Mouse (Mus musculus) embryo, embryonic 10.5 days (tissue): Measurements from ENCODE around the gene Rpl9.

Experiments
- DNase-seq: peaks from one replicate; pipeline ENCODE4 v3.0.0-alpha.2; 2015; ENCODE audit warnings: low spot score

The Rpl9 gene

DNA sequence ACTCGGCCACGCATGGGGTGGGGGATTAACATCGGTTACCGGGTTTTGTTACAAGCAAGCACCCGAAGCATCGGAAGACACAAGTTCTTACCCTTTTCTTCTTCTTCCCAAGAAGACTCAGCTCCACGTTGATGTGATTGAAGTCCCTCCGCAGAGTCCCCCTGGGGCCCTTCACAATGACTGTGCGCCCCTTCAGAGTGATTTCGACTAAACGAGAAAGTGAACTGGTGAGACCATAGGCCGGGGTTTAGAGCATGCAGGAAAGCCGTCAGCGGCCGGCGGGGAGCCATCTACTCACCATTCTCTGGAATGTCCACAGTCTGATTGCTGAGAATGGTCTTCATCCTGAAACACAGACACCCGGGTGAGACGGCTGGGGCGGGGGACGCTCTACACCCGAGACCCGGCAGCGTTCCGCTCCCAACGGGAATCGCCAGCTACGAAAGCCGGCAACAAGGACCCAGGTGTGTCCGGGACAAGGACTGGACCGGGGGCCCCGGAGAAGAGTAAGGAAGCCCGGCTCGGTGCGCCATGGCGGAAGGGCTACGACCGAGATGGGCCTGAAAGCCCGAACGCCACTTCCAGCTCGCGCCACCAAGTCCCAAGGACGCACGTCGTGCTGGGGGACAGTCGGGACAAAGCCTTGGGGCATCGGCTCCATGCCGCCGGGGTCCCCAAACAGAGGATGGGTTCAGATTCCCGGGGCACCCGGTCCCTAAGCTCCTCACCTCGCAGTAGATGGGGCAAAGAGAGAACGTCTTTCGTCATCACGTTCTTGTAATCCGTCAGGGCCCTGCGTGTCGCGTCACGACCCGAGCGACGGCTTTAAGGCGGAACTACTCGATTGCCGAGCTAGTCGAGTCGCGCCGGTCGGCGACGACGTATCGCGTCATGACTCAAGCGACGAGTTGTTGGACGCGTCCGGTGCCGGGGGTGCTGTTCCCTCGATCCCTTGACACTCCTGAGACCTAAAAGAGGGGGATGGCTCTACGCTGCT, at the start of gene Rpl9, which contains the start of gene Lias:
TSS of gene Rpl9 (minus strand) at position 797 of the 997 bp plus-strand sequence.
TSS of gene Lias (plus strand) at position 850 of the 997 bp plus-strand sequence.
- peak; percentile 98 for DNase-seq

DNA sequence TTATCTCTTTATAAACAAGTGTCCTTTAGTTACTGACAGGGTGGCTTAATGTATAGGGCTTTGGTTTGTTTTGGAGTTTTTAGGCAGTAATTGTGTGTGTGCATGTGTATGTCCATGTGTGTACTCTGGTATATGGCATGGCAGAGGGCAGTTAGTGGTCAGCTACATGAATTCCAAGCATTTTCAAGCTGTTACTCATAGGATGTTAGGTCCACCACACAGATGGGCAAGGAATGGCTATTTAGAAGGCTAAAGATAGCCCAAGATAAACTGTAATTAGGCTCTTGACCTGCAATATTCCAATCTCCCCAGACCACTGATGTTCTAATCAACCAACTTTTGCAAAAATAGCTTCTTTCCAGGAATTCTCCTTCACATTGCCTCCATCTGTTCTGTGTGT, 46.8 kb upstream of the Rpl9 start:
- DNase-seq, result no peak

DNA sequence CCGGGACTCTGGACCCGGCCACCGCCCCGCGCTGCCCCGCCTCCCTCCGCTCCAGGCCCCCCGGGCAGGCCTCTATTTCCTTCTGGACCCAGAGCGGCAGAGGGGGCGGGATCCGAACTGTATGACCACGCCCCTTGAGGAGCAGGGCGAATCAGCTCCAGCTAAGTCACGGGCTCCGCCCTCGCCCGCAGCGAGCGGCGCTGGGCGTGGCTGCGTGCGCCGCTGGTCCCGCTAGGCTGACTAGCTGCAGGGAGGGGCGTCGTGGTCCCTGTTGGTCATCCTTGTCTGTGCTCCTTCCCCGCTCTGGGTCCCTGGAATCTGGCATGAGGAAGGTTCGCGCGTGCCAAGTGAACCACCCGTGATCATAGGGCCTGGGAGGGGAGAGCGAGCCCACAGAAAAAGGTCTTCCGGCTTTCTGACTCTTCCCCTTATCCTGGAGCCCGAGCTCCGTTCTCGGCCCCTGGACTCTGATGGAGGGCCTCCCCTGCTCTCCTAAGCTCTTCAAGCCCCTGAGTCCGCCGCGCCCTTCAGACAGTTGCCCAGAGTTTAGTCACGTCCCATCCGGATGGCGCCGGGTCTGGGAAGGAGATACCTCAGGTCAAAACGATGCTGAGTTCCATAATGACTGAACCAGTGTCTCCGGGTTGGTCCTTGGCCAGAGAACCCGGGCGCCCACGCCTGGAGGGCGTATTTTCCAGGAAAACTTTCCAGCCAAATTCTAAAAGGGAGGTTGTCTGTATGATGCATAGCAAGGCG, 44.7 kb upstream of the Rpl9 start, which contains the start of gene Ugdh:
TSS of gene Ugdh (minus strand) at position 144 of the 756 bp plus-strand sequence.
- peak; percentile 99 for DNase-seq

DNA sequence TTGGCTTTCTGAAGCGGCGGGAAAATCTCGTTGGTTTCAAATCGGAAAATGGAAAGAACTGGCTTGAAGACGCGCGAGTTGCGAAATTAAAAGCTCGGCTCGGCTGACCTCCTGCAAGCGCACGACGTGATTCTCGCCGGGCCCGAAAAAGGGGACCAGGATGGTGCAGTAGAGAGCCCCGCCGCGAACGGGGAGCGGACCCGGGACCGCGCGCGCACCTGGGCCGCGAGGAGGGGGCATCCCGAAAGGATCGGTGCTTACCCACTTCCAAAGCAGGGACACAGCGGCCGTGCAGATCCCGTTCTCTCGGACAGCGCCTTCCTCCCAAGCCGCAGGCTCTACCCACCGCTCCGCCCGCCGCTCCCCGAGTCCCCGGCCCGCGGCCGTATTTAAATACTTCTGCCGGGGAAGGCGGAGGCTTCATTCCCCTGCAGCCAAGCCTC, 44.1 kb upstream of the Rpl9 start:
- no peak for DNase-seq

DNA sequence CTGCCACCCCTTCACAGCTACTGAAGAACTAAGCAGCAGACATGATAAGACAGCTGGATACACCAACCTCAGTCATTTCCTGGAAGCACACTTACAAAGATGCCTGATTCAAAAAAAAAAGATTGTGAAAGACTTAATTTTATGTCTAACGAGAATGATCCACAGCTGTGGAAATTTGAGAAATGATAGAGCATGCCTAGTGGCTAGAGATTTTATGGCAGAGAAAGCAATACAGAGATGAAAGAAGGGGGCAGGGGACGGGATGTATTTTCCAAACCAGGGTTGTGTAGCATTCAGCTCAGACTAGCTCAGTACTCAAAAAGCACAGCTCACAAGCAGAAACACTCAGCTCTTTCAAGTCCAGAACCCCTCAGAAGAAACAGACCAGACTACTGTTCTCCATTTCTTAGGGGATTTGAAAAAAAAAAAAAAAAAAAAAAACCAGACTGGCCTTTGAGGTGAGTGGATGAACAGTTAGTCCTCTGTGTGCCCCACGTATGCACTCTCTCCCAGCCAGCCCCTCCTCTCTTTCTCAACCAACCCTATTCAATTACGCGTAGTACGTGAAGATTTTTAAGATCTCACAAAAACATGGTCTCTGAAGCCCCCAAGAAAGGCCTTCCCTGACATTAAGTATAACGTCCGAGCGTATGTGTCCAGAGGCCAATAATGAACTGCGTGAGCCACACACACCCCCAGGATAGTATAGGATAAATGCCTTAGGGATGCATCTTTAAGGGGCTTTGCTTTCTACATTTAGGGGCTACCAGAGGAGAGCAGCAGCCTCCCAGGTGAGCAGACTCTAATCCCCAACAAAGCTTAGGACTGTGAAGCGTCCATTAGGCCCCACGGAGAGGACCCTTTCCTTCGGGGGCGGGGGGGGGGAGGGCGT, 43.5 kb upstream of the Rpl9 start:
- peak; percentile 63 for DNase-seq

DNA sequence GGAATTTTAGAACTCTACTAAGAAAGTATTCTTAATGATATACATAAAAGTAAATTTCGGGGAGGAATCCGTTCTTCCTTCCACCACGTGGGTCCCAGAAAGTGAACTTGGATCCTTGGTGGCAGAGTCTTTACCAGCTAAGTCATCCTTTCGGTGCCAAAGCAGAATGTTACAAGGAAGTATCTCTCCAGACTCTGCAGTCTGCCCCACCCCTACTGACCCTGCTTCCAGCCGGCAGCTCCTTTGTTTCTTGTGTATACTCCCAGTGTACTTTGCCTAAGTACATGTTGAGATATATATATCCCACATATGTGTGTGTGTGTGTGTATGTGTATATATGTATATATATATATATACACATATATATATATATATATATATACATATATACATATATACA, 38.2 kb upstream of the Rpl9 start:
- DNase-seq, result no peak

DNA sequence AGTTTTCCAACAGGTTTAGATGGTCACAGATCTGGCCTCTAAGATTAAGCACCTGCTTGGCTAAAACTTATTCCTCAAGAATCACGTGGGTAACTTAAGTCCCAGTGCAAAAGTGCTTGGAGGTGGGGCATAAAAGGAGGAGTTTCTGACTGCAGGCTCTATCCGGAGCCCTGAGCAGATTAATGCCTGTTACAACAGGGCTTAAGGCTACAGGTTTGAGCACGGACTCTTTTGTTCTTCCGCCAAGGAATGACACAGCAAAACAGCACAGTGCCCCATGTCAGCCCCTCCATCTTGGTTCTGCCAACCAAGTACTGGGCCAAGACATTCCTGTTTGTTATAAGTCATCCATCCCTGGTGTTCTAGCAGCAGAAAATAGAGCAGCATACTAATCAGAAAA, 37.1 kb upstream of the Rpl9 start:
- DNase-seq, result no peak

DNA sequence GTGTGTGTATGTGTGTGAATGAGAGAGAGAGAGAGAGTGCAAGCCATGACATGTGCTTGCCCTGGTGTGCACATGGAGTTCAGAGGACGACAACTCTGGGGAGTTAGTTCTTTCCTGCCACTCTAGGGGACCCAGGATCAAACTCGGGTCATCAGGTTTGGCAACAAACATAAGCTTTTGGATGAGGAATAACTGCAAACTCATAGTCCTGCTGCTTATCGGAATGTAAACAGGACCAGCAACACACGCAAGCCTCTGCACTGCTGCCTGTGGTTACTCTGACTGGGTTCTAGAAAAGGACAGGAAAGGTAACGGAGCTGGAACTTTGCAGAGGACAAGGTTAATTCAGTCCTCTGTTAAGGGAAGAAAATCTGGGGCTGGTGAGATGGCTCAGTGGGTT, 34.0 kb upstream of the Rpl9 start:
- DNase-seq, result no peak

DNA sequence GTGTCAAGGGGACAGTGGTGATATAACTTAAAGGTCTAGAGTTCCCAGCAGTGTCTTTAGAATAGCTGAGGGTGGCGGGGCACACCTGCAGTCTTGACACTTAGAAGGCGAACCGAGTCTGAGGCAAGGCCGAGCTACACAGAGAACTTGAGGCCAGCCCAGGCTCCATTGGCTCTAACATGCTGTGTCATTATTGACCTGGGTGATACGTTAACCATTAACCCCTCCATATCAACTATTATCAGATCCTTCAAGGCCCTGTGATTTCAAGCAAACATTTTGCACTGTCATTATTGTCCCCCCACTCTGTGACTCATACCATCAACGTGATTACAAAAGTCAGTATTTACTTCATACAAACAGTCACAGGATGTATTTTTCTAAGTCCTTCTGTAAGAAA, 33.0 kb upstream of the Rpl9 start:
- no peak for DNase-seq

DNA sequence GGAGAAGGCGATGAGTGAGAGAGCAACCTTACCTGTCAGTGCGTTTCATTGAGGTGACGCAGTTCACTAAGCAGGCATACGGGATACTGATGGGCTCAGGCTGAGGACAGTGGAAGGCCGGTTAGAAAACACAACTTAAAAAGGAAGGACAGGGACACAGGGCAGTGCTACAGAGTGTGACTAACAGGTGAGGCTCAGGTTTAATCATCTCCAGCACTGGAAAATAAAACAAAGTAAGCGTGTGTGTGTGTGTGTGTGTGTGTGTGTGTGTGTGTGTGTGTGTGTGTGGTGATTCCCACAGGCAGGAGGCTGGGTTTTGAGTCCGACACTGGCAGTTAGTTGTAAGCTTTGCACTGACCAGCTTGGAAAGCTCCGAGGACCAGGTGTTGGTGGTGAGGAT, 31.6 kb upstream of the Rpl9 start:
- no peak for DNase-seq

DNA sequence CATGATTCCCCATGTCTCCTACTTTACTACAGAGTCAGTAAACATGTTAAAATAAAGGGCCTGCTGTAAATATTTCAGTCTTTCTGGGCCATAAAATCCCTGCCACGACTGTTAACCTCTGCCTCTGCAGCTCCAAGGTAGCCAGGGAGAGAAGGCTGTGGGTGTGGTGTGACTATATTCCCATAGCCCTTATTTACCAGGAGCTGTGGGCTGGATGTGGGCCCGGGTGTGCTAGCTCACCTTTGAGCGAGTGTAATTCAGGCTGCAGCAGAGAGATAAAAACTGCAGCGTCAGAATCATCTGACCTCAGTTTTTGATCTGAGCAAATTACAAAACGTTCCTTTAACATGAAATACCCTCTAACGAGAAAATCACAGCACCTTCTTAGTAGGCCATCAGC, 29.6 kb upstream of the Rpl9 start:
- no peak for DNase-seq

DNA sequence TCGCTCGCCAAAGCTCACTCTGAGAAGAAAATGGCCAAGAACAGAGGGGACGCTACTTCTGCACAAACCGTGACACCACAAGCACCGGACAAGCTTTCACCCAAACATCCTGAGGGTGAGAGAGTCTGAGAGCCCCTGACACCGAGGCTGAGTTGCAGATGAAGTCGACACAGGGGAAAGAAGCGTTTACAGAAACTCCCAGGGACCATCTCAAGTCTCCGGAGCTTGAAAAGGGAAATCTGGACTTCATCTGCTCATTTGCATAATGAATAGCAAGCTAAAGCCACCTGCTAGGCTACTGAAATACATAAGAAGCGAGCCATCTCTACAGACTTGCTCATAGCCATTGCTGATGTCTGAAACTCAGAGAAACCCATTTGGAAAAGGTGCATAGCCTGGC, 27.9 kb upstream of the Rpl9 start:
- DNase-seq, result no peak

DNA sequence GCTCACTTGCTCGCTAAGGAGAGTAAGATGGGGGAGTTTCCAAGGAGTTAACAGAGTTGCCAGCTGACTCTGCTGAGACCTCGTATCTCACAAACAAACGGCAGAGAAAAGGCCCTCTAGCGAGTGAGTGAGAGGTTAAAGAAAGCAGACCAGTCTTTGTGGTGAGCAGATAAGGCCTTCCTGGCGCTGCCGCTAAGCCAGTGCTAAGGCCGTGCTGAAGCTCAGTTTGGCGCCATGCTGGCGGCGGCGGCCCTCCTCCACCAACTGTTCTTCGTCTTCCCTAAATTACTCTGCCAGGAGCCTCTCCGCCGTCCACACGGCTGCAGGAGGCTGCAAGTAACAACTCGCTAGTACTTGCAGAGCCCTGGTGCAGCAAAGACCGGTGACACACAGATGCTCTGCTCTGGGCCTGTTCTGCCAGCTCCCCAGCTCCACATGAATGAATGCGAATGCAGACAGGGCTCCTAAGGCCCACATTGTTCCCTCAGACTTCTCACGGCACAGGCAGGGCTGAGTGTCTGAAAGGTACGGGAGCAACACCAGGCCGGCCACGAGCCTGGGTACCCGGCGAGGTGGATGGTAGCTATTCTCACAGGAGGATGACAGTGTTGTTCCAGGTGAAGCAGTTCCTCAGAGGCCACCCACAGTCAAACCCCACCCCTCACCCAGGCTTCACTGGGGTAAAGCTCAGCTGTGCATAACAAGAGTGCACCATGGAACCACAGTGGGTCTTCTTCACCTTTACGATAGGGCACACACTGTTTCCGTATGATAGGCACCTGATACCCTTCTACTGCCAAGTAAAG, 24.6 kb upstream of the Rpl9 start:
- peak; percentile 80 for DNase-seq

DNA sequence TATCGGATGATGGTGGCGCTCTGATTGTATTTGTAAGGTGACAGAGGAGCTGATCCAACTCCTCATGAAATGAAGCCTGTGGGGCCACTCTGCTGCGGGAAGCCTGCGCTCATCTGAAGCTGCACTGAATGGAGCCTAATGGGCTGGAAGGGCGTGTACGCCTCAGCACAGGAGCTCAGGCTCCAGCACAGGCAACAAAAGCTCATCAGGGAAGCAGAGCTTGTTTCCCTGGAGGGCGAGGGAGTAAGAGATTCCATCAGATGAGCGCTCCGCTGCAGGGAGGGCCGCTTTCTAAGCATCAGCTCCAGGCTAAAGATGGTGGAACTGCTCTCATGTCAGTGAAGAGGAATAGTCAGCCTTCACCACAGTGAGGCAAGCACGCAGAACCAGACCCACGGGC, 16.7 kb upstream of the Rpl9 start:
- DNase-seq, result peak; percentile 36

DNA sequence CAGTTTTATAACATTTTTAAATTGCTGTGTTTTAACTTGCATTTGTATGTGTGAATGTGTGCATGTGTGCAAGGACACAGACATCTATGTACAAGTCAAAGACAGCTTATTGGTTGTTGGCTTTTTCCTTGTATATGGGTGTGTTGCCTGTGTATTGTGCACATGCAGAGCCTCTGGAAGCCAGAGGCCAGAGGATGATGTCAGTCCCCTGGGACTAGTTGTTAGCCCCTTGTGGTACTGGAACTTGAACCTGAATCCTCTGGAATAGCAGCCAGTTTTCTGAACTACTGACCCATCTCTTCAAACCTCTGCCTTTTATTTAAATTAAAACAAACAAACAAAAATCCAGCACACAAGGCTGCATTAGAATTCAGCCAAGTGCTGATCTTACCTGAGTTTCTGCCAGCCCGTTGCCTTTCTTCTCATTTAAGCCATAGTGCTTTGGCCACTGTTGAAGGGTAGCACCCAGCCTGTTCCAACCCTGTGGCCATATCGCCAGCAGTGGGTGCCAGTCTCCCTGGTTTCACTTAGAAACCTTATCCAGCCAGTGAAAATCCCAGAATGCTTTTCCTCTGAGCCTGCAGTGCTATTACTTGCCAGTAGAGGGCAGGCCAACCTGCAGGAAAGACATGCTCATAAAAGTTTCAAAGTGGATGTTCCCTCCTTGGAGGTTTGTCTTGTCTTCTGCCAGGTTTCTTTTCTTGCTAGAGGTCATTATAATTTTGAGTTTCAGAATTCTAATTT, 10.2 kb upstream of the Rpl9 start:
- peak; percentile 84 for DNase-seq

DNA sequence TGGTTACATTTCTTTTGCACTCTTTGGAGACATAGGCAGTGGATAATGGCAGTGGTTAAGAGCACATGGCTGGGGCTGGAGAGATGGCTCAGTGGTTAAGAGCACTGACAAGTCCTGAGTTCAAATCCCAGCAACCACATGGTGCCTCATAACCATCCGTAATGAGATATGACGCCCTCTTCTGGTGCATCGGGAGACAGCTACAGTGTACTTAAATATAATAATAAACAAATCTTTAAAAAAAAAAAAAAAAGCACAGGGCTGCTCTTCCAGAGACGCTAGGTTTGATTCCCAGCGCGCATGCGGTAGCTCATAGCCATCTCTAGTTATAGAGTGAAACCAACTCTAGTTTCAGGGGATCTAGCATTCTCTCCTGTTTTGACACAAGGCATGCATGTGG, 3.2 kb upstream of the Rpl9 start:
- no peak for DNase-seq

DNA sequence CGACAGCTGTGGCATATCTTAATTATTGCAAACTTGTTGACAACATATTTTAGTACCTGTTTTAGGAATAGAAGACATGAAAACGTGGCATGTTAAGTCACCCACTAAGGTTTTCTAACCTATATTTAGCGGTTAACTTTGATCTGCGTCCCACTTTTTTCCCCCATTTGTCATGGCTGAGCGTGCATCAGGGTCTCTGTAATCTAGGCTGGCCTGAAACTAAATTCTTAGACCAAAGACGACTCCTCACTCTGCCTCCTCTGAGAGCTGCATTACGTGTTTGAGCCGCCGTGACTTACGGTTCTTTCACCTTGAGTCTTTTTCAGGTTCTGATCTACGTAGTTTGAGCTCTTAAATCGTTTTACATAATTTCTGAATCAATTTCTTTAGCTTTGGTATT, 509 bp upstream of the Rpl9 start:
- DNase-seq, result peak; percentile 67

DNA sequence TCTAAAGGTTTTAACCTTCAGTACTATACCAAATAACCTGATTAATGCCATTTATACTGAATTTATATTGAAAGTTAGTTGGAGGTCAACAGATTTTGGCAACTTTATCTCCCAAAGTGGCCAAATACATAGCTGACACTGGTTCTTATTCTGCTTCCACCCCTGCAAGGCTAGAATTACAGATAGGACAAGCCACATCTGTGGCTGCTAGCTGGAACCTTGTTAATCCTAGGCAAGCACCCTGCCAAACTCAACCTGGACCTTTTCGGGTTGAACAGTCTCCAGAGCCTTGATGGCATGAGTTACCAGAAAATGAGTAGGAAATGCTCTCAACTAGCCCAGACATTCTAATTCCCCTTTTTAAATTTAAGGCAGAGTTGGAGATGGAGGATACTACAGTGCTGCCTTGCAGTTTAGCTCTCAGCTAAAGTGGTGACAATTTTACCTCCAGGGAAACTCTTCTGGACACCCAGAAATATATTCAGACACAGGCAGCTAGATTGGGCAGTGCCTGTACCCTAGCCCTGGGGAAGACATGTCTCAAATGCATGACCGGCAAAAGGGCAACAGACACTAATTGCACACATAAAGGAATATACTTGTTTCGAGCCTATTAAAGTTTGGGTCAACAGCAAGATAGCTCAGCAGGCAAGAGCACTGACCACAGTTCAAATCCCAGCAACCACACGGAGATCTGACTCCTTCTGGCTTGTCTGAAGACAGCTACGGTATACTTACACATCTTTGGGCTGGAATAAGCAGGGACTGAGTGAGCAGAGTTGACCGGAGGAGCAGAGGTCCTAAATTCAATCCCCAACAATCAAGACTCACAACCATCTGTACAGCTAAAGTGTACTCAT, 4.0 kb downstream of the Rpl9 start:
- no peak for DNase-seq

DNA sequence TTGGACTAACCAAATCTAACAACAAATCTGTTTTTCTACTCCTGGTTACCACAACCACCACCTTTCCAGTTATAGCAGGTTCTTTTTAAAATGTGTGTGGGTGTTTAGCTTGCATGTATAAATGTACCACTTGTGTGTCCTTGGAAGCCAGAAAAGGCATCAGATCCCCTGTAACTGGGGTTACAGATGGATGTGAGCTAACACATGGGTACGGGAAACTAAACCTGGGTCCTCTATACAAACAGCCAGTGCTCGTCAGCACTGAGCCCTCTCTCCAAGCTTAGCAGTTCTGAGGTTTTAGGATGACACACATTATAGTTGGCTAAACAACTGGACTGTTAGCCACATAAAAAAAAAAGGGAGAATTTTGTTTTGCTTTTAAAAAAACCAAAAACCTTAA, 5.5 kb downstream of the Rpl9 start:
- no peak for DNase-seq
